8 mouse cellular contexts compared by ENCODE assay signal in the genomic region with DNA sequence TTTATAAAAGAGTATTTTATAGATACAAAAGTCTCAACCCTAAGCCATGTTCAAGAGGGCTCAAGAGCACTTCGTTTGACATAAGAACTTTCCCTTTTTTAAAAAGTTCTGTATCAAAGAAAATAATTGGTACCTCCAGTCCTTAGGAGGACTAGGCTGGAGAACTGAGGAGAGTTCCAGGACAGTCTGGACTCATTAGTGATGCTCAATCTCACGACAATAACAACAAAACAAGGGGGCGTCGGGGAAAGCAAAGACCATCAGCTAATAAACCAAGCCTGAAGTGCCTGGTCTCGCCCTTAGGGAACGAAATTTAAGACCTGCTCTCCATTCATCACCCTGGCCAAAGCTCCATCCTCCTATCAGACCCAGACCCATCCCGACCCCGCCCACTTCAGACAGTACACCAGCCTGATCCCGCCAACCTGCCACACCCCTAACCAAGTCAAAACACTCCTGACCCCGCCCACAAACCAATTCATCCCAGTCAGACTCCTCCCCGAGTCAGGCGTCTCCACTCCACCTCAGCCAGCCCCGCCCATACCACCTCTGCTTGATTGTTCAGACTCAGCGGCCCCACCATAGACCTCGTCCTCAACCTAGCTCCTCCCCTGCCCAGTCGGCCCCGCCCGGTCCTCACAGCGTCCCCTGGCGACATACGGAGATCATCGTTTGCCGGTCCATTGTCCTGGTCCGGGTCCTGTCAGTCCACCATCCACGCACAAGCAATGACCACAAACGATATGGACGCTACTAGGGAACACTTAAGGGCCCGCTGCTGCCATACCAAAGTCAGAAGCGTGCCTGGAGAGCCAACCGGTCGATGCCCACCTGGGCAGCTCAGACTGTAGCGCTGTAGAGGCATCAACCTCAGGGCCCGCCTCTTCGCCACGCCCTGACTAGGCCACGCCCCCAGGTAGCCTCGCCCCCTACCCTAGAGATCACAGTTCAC. TPM values are rescaled to one million over a fixed set of nuclear protein-coding genes. Genes with fewer than 3 reads are reported as not detected.
A peak's percentile ranks its signal among the peaks of the same experiment; 100 is the strongest.
DNase-seq lines count a peak whose midpoint lies in the region; ATAC-seq and TF ChIP-seq lines count a peak whose summit lies in the region.
"Had no signal": no experiment of that assay in that cellular context is flagged by ENCODE, and none has a peak within 500 bp of the region (broad histone marks: within the 10 kb centered on the region; RNA-seq: fewer than 3 reads in every experiment).

No protein-coding gene starts in this region.

- TF ChIP-seq POLR2A in brain, embryonic 14.5 days (IDR thresholded peaks at IDR 0.05; ENCODE audit: borderline replicate concordance, extremely low read depth, insufficient read depth, insufficient read length, poor library complexity, severe bottlenecking): no peak

- H3K4me3 ChIP-seq in intestine, embryonic 15.5 days (replicated peaks): peak overlapping the region; percentile 42
- H3K4me3 ChIP-seq in liver, embryonic 16.5 days (ENCODE audit: low read depth, low read length): peak overlapping the region; percentile 52
- peak overlapping the region; percentile 39 for H3K4me3 ChIP-seq in neural tube, embryonic 11.5 days (ENCODE audit: low read depth, low read length)

- 0 out of 2 replicates have a peak overlapping the region, but pooled peaks have one; percentile 10 for H3K9ac ChIP-seq in intestine, embryonic 15.5 days
- no peak overlapping the region for H3K9ac ChIP-seq in liver, embryonic 16.5 days (ENCODE audit: low read depth, low read length)
- H3K9ac ChIP-seq in neural tube, embryonic 11.5 days (ENCODE audit: low read length): peak overlapping the region; percentile 49

- DNase-seq in R1 (ENCODE audit: low read depth, low spot score): peak; percentile 94
- DNase-seq in brain, embryonic 14.5 days (ENCODE audit: low read depth): peak; percentile 64
- peak; percentile 15 for DNase-seq in gastrocnemius, postnatal 25 days
- peak; percentile 81 for DNase-seq in neural tube, embryonic 11.5 days (ENCODE audit: low spot score)
- DNase-seq in urinary bladder, postnatal 4 days (ENCODE audit: low spot score in 2 of 2): peak; percentile 42 to 72

- ATAC-seq in intestine, embryonic 15.5 days: peak; percentile 97
- peak; percentile 83 for ATAC-seq in liver, embryonic 16.5 days (ENCODE audit: low read depth)
- peak; percentile 94 for ATAC-seq in neural tube, embryonic 11.5 days (ENCODE audit: insufficient read depth, low FRiP score, low TSS enrichment)

- peak overlapping the region; percentile 85 for H3K4me2 ChIP-seq in intestine, embryonic 15.5 days (replicated peaks)
- H3K4me2 ChIP-seq in liver, embryonic 16.5 days (ENCODE audit: low read depth, low read length): peak overlapping the region; percentile 68
- peak overlapping the region; percentile 63 for H3K4me2 ChIP-seq in neural tube, embryonic 11.5 days (ENCODE audit: low read depth)

- H3K27ac ChIP-seq in intestine, embryonic 15.5 days: no peak overlapping the region
- no peak overlapping the region for H3K27ac ChIP-seq in liver, embryonic 16.5 days (ENCODE audit: low read length)
- no peak overlapping the region for H3K27ac ChIP-seq in neural tube, embryonic 11.5 days (ENCODE audit: low read depth, low read length)

- TF ChIP-seq CTCF in brain, embryonic 14.5 days (IDR thresholded peaks at IDR 0.05; ENCODE audit: borderline replicate concordance, extremely low read depth, insufficient read depth, insufficient read length): peak; percentile 25; the same call in 1 of the 2 replicates

- no peaks in the 10 kb centered on the region for H3K9me3 ChIP-seq in intestine, embryonic 15.5 days
- H3K9me3 ChIP-seq in liver, embryonic 16.5 days (replicated peaks; ENCODE audit: control insufficient read depth, low read length): no peaks in the 10 kb centered on the region
- no peaks in the 10 kb centered on the region for H3K9me3 ChIP-seq in neural tube, embryonic 11.5 days (ENCODE audit: control insufficient read depth, low read length)

- WGBS in intestine, embryonic 15.5 days: 4% methylated on average over 37 of the region's 37 CpGs
- WGBS in liver, embryonic 16.5 days (ENCODE audit: insufficient replicate concordance): 3% methylated on average over 37 of the region's 37 CpGs
- WGBS in neural tube, embryonic 11.5 days: 2% methylated on average over 37 of the region's 37 CpGs

- no peaks in the 10 kb centered on the region for H3K36me3 ChIP-seq in intestine, embryonic 15.5 days
- H3K36me3 ChIP-seq in liver, embryonic 16.5 days (ENCODE audit: control insufficient read depth, insufficient read depth): no peaks in the 10 kb centered on the region
- H3K36me3 ChIP-seq in neural tube, embryonic 11.5 days (ENCODE audit: control insufficient read depth, insufficient read depth, low read length): no peaks in the 10 kb centered on the region

- no peaks in the 10 kb centered on the region for H3K27me3 ChIP-seq in intestine, embryonic 15.5 days (replicated peaks)
- H3K27me3 ChIP-seq in liver, embryonic 16.5 days (ENCODE audit: control insufficient read depth, insufficient read depth, low read depth, low read length): no peaks in the 10 kb centered on the region
- no peaks in the 10 kb centered on the region for H3K27me3 ChIP-seq in neural tube, embryonic 11.5 days (ENCODE audit: control insufficient read depth, insufficient read depth, low read length)

- peaks cover 6% of the 10 kb centered on the region; the same call in 1 of the 2 replicates for H3K4me1 ChIP-seq in intestine, embryonic 15.5 days (replicated peaks)
- H3K4me1 ChIP-seq in liver, embryonic 16.5 days (ENCODE audit: control insufficient read depth, low read depth, low read length): peaks cover 7% of the 10 kb centered on the region
- H3K4me1 ChIP-seq in neural tube, embryonic 11.5 days (ENCODE audit: control insufficient read depth, insufficient read depth, low read length): no peaks in the 10 kb centered on the region

RNA-seq across cellular contexts. Expression of gene 4930438A08Rik, which starts 35.5 kb away (rescaled TPM):
- polyA plus RNA-seq in brain, embryonic 14.5 days (2012; rRNA removed): not detected in 2 replicates
- total RNA-seq in gastrocnemius, postnatal 25 days (2021): not detected
- not detected in 2 replicates for polyA plus RNA-seq in intestine, embryonic 15.5 days (2015; fragmentation: Nextera tagmentation; extraction: Ambion mirVana)
- 2.5 and 3.2 TPM in 2 replicates for polyA plus RNA-seq in liver, embryonic 16.5 days (2015; fragmentation: Nextera tagmentation; extraction: Ambion mirVana)
- polyA plus RNA-seq in neural tube, embryonic 11.5 days (2014; fragmentation: Nextera tagmentation; extraction: Ambion mirVana): not detected in 2 replicates
- total RNA-seq: layer of hippocampus, postnatal 10 days had no signal

RNA-seq across cellular contexts. Expression of gene Irgm2, which starts 39.7 kb away (rescaled TPM):
- 0.61 and 1.2 TPM in 2 replicates for polyA plus RNA-seq in brain, embryonic 14.5 days (2012; rRNA removed)
- 1 to 10 TPM; 6.1 to 9.1 TPM for total RNA-seq in gastrocnemius, postnatal 25 days (2021)
- 3.8 TPM in 2 replicates for polyA plus RNA-seq in intestine, embryonic 15.5 days (2015; fragmentation: Nextera tagmentation; extraction: Ambion mirVana)
- 5.5 and 6.8 TPM in 2 replicates for polyA plus RNA-seq in liver, embryonic 16.5 days (2015; fragmentation: Nextera tagmentation; extraction: Ambion mirVana)
- polyA plus RNA-seq in neural tube, embryonic 11.5 days (2014; fragmentation: Nextera tagmentation; extraction: Ambion mirVana): 0.72 and 1.4 TPM in 2 replicates

RNA-seq across cellular contexts. Expression of gene Igtp, which starts 39.8 kb away (rescaled TPM):
- 0.82 and 1.2 TPM in 2 replicates for polyA plus RNA-seq in brain, embryonic 14.5 days (2012; rRNA removed)
- total RNA-seq in gastrocnemius, postnatal 25 days (2021): 1 to 10 TPM; 3.6 to 4.3 TPM
- 5.0 and 5.6 TPM in 2 replicates for polyA plus RNA-seq in intestine, embryonic 15.5 days (2015; fragmentation: Nextera tagmentation; extraction: Ambion mirVana)
- polyA plus RNA-seq in liver, embryonic 16.5 days (2015; fragmentation: Nextera tagmentation; extraction: Ambion mirVana): 7.7 and 9.6 TPM in 2 replicates
- 2.1 and 2.4 TPM in 2 replicates for polyA plus RNA-seq in neural tube, embryonic 11.5 days (2014; fragmentation: Nextera tagmentation; extraction: Ambion mirVana)

Comparison
In these comparisons a context has a peak if more than half of its experiments do, and no peak if none do; other contexts are left out.
1. DNase-seq: peak in every context shown above with its lines; median percentile 94 in R1; 81 in neural tube, embryonic 11.5 days; 64 in brain, embryonic 14.5 days; 57 in urinary bladder, postnatal 4 days; 15 in gastrocnemius, postnatal 25 days.